Mouse (Mus musculus): Measurements from ENCODE around the gene Daam1.

DNA sequence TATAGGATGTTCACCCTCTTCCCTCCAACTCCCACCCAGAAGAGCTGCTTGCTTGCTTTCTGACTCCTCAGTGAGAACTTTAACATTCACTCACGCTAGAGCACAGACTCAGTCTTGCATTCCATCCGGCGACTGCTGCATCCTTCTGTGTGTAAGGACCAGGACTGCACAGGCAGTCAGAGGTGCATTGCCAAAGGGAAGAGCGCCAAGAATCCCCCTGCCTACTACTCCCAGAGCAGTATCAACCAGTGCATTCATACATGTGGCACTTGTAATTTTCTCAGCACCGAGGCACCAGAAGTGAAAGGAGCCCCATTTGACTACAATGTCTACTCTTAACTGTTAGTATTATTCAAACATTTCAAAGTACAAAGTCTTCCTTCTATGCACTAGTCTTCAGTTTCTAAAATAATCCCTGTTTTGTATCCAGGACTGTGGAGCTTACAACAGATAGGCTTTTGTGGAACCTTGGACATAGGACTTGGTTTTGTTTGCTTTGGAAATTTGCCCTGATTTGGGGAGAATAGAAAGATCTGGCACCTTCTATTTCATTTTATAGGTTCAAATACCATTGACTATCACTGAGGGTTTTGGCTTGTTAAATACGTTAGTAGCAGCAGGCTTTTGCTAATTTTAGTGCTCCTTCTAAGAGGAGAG lies 103.2 kb downstream of the Daam1 start:
- TF ChIP-seq CTCF (conservative IDR thresholded peaks at IDR 0.05; ENCODE audit: low read length), result no peak
- no peak for TF ChIP-seq NANOG (IDR thresholded peaks at IDR 0.05; ENCODE audit: borderline replicate concordance, low read length)
